Mouse (Mus musculus) liver, adult 2 months (tissue): ENCODE results near the gene Hspbap1. TPM values are rescaled to one million over a fixed set of nuclear protein-coding genes. Genes with fewer than 3 reads are reported as not detected.

ENCODE experiments used
- DNase-seq: peaks from one replicate; pipeline ENCODE4 v3.0.0-alpha.2; 2011; ENCODE audit warnings: low read depth, low spot score; ENCODE audit errors: extremely low read depth
- H3K27ac ChIP-seq: fragments of 200-500 bp; replicated peaks from 2 replicates; pipeline ENCODE4 v1.5.1; 2012; ENCODE audit warnings: low read depth, mild to moderate bottlenecking, control low read depth, inconsistent platforms, low read length; ENCODE audit not compliant: insufficient read depth
- H3K27me3 ChIP-seq: fragments of 200-500 bp; 2 replicates; pipeline ENCODE4 v1.6.1; 2012; ENCODE audit warnings: mild to moderate bottlenecking, moderate library complexity, low read length, inconsistent platforms; ENCODE audit not compliant: control insufficient read depth, insufficient read depth
- H3K36me3 ChIP-seq: fragments of 200-500 bp; 2 replicates; pipeline ENCODE4 v1.6.1; 2012; ENCODE audit warnings: low read length, inconsistent platforms; ENCODE audit not compliant: control insufficient read depth, insufficient read depth
- H3K4me1 ChIP-seq: fragments of 200-500 bp; 2 replicates; pipeline ENCODE4 v1.6.1; 2011; ENCODE audit warnings: low read length; ENCODE audit not compliant: control insufficient read depth, insufficient read depth
- H3K4me3 ChIP-seq: fragments of 200-500 bp; 2 replicates; pipeline ENCODE4 v1.5.1; 2011; ENCODE audit warnings: low read depth, mild to moderate bottlenecking, control low read depth, low read length, moderate library complexity; ENCODE audit not compliant: insufficient read depth
- H3K79me2 ChIP-seq: fragments of 200-500 bp; 2 replicates; pipeline ENCODE4 v1.6.1; 2012; ENCODE audit warnings: inconsistent platforms, mild to moderate bottlenecking, low read length, moderate library complexity; ENCODE audit not compliant: control insufficient read depth, insufficient read depth
- H3K9ac ChIP-seq: fragments of 200-500 bp; 2 replicates; pipeline ENCODE4 v1.6.1; 2012; ENCODE audit warnings: low read depth, mild to moderate bottlenecking, control low read depth, inconsistent platforms, low read length
- CTCF ChIP-seq: fragments of 200-500 bp; IDR thresholded peaks from 2 replicates; pipeline ENCODE4 v1.5.1; 2011; ENCODE audit warnings: low read depth, low read length, control low read depth
- POLR2A ChIP-seq: fragments of 200-500 bp; IDR thresholded peaks from 2 replicates; pipeline ENCODE4 v1.6.1; 2011; ENCODE audit warnings: low read length, control low read depth; ENCODE audit not compliant: insufficient read depth; ENCODE audit errors: extremely low read depth
- WGBS: fragments of 180-500 bp; shearing (Covaris S2); methylation state at CpG from one replicate; pipeline ENCODE4 v1.1.7; 2018; 5-methylcytosine and 5-hydroxymethylcytosine counted together
- polyA plus RNA-seq: library from polyadenylated mRNA; depleted of rRNA; stranded (reverse); fragments of >200 nt; gene quantifications from 2 replicates; pipeline ENCODE4 v1.2.3, GENCODE M21; 2012
- total RNA-seq: library from RNA; depleted of rRNA; stranded (reverse); fragments of >200 nt; gene quantifications from 2 replicates; pipeline ENCODE4 v1.2.3, GENCODE M21; 2014

Gene Hspbap1
- total and polyA plus RNA-seq, 2 experiments: 1.7 to 2.0 TPM

DNA sequence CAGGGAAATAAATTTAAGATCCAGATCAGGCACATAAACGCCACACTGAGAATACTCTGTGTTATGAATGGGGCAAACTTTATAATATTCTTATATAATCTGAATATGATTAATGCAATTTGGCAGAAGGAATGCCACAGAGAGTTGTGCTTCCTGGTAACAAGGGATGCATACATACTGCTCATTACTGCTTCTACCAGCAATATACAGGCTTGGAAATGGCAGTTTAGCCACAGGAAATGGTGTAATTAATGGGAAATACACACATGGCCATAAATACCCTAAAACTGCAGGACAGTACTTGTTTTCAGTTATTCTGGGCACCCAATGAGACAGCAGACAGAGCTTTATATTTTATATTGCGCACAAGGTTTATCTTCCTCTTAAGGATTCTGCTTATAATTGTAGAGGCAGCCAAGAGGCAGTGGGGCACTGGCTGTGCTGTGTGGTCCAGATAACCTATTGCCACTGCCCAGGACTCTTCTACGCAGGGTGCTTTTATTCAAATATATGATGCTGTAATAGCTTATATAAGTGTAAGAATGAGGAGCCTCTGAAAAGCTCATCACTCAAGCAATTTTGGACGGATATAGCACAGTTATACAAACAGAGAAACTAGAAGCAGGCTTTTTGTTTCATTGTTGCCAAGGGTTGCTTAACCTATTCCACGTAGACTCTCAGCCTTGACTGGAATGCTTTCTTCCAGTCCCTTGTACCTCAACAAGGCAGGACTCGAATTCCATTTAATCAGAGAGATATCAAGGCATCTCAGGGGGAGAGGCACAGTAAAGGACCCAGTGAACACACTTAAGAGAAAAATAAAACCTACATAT lies 14.5 kb upstream of the Hspbap1 start:
- Histone ChIP-seq H3K27me3 (no peaks in the 10 kb centered on the region), H3K4me1 (peaks cover 2% of the 10 kb centered on the region), H3K27ac (no peak overlapping the region), H3K4me3 (no peak overlapping the region), H3K36me3 (no peaks in the 10 kb centered on the region), H3K79me2 (peaks cover 32% of the 10 kb centered on the region), H3K9ac (no peak overlapping the region)
- WGBS: 41% methylated on average over 6 of the region's 6 CpGs
- DNase-seq: peak; percentile 55
- TF ChIP-seq POLR2A (no peak), CTCF (no peak)

DNA sequence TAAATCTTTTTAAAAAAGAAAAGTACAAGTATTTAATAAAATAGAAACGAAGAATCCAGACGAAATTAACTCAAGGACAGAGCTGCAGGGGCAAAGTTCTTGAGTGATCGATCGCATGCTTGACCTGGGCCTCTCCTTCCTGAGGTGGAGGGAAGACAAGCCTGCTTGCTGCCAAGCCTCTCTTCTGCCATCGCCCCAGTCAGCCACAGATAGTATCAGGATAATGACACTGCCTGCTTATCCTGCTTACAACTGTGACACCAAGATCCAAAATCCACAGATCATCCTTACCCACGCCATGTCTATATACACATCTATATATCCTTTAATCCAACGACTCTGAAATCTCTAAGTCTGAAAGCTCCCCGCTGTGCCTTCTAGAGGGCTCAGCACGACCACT lies 13.5 kb upstream of the Hspbap1 start:
- Histone ChIP-seq H3K4me1 (peaks cover 2% of the 10 kb centered on the region), H3K27ac (no peak overlapping the region), H3K27me3 (no peaks in the 10 kb centered on the region), H3K4me3 (no peak overlapping the region), H3K36me3 (no peaks in the 10 kb centered on the region), H3K79me2 (peaks cover 29% of the 10 kb centered on the region), H3K9ac (no peak overlapping the region)
- no peak for TF ChIP-seq POLR2A
- no peak for TF ChIP-seq CTCF
- no peak for DNase-seq
- 79% methylated on average over 9 of the region's 9 CpGs for WGBS

DNA sequence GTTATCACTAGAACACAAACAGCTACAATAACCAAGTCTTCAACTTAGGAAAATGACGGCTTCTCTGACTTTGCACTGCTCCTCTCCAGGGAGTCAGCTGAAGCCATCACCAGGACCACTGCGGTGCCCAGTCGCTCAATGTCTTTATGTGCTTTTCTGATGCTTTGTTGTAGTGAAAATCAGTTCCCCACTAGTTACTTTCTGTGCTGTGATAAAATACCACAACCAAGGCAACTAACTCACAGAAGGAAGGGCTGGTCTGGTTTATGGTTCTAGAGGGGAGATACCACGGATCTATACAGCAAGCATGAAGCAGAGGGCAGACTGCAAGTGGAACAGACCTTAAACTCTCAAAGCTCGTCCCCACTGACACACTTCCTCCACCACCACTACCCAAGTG lies 10.8 kb upstream of the Hspbap1 start:
- no peaks in the 10 kb centered on the region for H3K36me3 ChIP-seq
- H3K4me3 ChIP-seq: no peak overlapping the region
- no peak overlapping the region for H3K27ac ChIP-seq
- no peak for DNase-seq
- TF ChIP-seq POLR2A: no peak
- no peak for TF ChIP-seq CTCF
- peaks cover 2% of the 10 kb centered on the region for H3K4me1 ChIP-seq
- H3K27me3 ChIP-seq: no peaks in the 10 kb centered on the region
- H3K9ac ChIP-seq: no peak overlapping the region
- whole genome bisulfite sequencing: 88% methylated on average over 5 of the region's 5 CpGs
- H3K79me2 ChIP-seq: peaks cover 36% of the 10 kb centered on the region

DNA sequence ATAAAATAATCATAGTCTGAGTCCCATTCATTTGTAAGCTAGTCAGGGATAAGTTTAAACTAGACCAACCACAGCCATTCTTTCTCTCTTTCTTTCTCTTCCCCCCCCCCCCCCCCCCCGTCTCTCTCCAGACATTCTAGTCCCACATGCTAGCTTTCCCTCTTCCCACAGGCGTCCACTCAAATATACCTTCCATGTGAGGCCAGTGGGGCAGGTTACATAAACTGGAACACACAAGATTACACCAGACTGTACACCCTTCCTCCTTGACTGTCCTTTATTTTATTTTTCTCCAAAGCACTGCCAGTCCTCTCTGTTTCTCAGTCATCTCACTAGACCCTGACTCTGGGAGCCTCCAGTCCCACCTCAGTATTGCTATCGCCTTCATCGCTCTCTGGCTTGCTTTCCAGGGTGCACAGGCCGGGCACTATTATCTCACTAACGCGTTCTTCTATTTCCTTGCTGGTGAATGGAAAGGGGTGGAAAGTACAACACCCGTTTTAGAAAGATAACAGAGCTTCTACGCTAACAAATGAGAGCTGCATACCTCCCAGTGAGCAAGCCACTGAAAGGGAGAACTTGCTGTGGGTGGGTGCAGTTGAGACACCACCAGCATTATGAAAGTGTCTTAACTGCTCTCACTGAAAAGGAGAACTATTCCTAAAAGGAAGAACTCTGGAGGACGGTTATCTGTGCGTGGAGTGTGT lies 6.4 kb upstream of the Hspbap1 start:
- WGBS: 78% methylated on average over 11 of the region's 11 CpGs
- Histone ChIP-seq H3K36me3 (no peaks in the 10 kb centered on the region), H3K79me2 (peaks cover 43% of the 10 kb centered on the region), H3K9ac (no peak overlapping the region), H3K4me3 (no peak overlapping the region), H3K4me1 (peaks cover 11% of the 10 kb centered on the region), H3K27ac (no peak overlapping the region), H3K27me3 (no peaks in the 10 kb centered on the region)
- no peak for DNase-seq
- no peak for TF ChIP-seq CTCF
- no peak for TF ChIP-seq POLR2A

DNA sequence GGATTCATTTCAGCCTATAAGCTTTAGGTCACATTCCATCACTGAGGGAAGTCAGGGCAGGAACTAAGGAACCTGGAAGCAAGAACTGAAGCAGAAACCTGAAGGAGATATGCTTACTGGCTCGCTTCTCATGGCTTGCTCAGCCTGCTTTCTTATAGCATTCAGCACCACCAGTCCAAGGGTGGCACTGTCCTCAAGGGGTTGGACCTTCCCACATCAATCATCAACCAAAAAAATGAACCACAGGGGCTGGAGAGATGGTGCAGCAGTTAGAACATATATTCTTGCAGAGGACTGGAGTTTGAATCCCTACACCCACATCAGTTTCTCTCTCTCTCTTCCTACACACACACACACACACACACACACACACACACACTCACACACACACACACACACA lies 5.2 kb upstream of the Hspbap1 start:
- Histone ChIP-seq H3K27me3 (no peaks in the 10 kb centered on the region), H3K27ac (no peak overlapping the region), H3K36me3 (no peaks in the 10 kb centered on the region), H3K9ac (no peak overlapping the region), H3K4me3 (no peak overlapping the region), H3K79me2 (peaks cover 39% of the 10 kb centered on the region), H3K4me1 (peaks cover 11% of the 10 kb centered on the region)
- 97% methylated on average over 1 of the region's 1 CpGs for WGBS
- no peak for DNase-seq
- no peak for TF ChIP-seq CTCF
- no peak for TF ChIP-seq POLR2A

DNA sequence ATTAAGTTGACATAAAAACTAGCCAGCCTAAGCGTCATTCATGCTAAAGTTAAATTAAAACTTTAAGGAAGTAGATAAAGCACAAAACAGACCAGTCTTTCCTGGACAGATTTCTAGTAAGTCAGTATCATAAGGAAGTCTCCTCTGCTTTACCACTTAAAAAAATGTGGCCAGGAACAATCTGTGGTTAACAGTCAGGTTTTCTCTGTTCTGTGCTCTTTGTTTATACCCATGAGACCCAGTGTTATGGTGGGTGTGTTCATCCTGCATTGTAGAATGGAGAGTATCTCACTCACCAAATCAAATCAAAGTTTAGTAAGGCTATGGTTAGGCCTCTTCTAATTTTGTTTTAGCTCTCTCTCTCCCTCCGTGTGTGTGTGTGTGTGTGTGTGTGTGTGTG lies 4.7 kb upstream of the Hspbap1 start:
- Histone ChIP-seq H3K36me3 (no peaks in the 10 kb centered on the region), H3K9ac (no peak overlapping the region), H3K27ac (no peak overlapping the region), H3K27me3 (no peaks in the 10 kb centered on the region), H3K79me2 (peaks cover 41% of the 10 kb centered on the region), H3K4me1 (peaks cover 11% of the 10 kb centered on the region), H3K4me3 (no peak overlapping the region)
- WGBS: 61% methylated on average over 2 of the region's 2 CpGs
- no peak for DNase-seq
- TF ChIP-seq CTCF (no peak), POLR2A (no peak)
